Mouse (Mus musculus) right cerebral cortex, postnatal 25 days (tissue): ENCODE measurements around the gene Myo15.
"Not testable (repeated sequence)": the region's sequence is repeated elsewhere in the genome, so short reads cannot be mapped to it uniquely, and the experiment has no call there.

ENCODE experiments used
- DNase-seq: peaks from one replicate; pipeline ENCODE4 v3.0.0; 2022

Gene Myo15

DNA sequence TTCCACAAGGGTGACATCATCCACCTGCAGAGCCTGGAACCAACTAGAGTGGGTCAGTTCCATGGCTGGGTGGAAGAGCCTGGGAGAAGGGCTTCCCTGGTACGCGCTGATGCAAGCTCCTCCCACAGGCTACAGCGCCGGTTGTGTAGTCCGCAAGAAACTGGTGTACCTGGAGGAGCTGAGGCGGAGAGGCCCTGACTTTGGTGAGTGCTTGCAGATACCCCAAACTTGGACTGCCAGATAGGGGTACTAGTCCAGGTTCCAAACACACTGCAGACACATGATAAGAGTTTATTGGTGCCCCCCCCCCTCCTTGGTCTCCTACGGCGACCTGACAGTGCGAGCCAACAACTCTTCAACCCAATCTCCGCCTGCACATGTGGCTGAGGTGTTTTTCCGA, 39.8 kb downstream of the Myo15 start:
- no peak for DNase-seq

DNA sequence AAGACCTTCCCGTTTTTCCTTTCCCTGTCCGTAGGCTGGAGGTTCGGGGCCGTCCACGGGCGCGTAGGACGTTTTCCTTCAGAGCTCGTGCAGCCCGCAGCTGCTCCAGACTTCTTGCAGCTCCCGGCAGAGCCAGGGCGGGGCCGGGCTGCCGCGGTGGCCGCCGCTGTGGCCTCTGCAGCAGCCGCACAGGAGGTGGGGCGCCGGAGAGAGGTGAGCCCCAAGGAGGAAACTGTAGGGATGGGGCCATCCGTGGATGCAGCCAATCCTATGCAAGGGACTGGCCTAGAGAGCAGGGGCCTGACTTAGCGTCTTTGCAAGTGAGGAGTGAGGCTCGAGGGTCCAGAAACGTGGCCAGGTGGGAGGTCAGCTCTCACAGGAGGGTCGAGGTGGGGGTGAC, 40.4 kb downstream of the Myo15 start:
- DNase-seq = no peak

DNA sequence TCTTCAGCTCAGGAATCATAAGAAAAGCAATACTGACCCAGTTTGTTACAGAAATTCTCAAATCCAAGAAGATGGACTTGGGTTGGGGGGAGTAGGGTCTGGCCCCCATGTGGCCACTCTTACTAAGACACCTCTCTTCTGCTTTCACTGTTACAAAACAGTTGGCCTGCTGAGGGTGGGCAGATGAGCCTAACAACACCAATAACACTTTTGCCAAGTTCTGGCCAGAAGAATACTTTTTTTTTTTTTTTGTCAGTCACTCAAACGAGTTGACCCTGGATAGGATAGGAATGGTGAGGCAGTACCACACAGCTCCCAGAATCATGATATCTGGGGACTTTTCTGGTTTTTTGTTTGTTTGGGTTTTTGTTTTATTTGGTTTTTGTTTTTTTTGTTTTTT, 42.8 kb downstream of the Myo15 start:
- DNase-seq = no peak

DNA sequence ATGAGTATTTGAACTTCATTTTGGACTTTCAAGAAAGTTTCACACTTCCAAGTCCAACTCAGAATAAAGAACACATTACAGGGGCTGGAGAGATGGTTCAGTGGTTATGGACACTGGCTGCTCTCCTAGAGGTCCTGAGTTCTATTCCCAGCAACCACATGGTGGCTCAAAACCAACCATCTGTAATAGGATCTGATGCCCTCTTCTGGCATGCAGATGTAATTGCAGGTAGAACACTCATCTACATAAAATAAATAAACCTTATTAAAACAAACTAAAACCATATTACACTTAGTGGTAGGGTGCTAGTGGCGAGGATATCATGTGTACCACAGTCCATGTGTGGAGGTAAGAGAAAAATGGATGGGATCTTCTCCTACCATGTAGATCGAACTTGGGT, 43.4 kb downstream of the Myo15 start:
- no peak for DNase-seq

GRCm38 (mm10) chr11:60514941-60515340, 45.8 kb downstream of the Myo15 start:
- DNase-seq = no peak

GRCm38 (mm10) chr11:60518305-60518704, 49.2 kb downstream of the Myo15 start:
- DNase-seq = no peak

- no peak for DNase-seq
Measured at GRCm38 (mm10) chr11:60522027-60522426, 52.9 kb downstream of the Myo15 start.

DNA sequence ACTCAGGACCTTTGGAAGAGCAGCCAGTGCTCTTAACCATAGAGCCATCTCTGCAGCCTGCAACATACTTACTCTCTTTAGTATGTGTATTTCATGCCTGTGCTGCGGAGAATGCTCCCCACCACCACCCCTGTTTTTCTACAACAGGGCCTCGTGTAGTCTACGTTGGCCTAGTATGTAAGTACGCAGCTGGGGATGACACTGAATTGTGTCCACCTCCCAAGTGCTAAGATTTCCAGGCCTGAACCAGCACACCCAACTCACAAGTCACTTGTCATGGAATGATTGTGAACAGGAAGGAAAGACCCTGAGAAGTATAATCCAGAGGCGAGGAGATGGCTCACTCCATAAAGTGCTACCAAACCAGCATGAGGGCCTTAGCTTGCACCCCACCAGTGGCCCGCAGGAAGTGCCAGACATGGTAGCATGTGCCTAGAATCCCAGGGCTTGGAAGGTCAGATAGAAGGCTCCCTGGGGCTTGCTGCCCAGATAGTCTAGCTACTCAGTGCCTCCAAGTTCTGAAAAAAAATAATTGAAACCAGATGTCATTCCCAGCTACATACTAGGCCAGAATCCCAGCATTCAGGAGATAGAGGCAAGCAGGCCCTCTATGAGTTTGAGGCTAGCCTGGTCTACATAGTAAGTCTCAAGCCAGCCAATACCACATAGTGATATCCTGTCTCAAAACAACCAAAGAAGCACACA, 53.7 kb downstream of the Myo15 start:
- no peak for DNase-seq

- no peak for DNase-seq
Measured at GRCm38 (mm10) chr11:60526461-60526860, 57.3 kb downstream of the Myo15 start.

DNA sequence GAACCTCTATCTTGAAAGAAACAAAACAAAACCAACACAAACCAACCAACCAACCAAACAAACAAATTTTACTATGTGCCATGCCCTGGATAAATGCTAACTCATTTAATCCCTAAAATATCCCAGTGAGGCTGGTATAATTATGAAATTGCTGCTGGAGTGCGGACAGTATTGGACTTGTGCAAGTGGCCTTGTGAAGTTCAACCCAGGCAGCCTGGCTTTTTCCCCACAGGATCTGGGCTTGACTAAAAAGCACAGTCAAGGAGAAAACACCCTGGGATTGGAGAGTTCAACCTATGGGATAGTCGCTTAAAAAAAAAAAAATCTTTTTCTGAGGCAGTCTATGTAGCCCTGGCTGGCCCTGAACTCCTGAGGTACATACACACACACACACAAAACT, 66.5 kb downstream of the Myo15 start:
- no peak for DNase-seq

GRCm38 (mm10) chr11:60536180-60536858, 67.2 kb downstream of the Myo15 start, which contains the start of gene Alkbh5:
TSS of gene Alkbh5 (plus strand) at chr11:60536381.
- peak; percentile 43 for DNase-seq

- peak; percentile 91 for DNase-seq
Measured at GRCm38 (mm10) chr11:60536859-60537467, 67.8 kb downstream of the Myo15 start.

DNA sequence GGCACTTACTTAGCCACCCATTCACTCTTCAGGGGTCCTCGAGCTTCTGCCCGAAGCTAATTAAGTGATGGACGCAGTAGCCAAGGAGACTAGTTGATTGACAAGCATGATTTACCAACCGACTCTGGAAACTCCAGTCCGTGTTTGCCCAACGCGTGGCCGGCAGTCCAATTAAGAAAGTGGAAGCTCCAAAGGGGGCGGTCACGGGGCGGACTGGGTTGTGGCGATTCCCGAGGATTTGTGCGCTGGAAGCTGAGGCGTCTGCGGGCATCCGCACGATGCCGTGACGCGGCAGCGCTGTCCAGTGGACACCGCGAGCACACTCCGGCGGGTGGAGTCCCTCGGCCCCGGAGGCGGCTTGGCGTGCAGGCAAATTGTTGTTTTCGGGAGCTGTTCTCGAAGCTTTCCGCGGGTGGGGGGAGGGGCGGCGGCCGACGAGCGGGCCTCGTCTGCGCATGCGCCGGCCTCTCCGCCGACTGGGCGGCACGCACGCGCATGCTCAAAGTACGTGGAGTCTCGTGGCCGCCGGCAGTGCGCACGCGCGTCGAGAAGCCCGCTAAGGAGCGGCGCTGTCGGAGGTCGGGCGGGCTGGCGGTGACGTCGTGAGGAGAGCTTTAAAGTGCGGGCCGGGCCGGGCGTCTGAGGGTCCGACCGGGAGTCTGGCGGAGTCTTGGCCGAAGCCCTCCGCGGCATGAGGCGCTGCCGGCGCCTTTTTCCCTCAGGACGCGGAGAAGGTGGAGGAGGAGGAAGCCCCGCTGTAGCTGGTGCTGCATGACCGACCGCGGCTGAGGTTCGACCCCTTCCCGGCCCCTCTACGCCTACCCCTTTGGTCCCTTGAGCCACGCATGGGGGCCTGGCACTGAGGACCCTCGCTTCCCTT, 68.6 kb downstream of the Myo15 start:
- peak; percentile 96 for DNase-seq

GRCm38 (mm10) chr11:60538371-60539281, 69.5 kb downstream of the Myo15 start:
- peak; percentile 36 for DNase-seq

DNA sequence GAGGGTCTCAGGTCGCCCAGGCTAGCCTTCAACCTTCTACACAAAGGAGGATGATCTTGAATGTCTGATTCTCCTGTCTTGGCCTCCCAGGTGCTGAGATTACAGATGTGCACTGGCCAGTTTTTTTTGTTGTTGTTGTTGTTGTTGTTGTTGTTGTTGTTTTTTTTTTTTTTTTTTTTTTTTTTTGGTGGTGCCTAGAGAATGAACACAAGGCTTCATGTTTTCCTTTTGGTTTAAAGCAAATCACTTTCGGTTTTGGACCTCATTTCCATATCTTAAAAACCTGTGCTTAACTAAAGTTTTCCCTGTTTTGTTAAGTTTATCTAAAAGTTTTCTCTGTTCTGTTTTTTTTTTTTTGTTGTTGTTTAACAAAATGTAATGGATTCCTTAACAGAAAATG, 70.4 kb downstream of the Myo15 start:
- no peak for DNase-seq

- DNase-seq = no peak
Measured at GRCm38 (mm10) chr11:60540002-60540610, 71.0 kb downstream of the Myo15 start.

GRCm38 (mm10) chr11:60540761-60541160, 71.6 kb downstream of the Myo15 start:
- no peak for DNase-seq

- no peak for DNase-seq
Measured at GRCm38 (mm10) chr11:60541831-60542230, 72.7 kb downstream of the Myo15 start.

GRCm38 (mm10) chr11:60543211-60543610, 74.1 kb downstream of the Myo15 start:
- DNase-seq = not testable (repeated sequence)

GRCm38 (mm10) chr11:60545433-60545832, 76.3 kb downstream of the Myo15 start:
- DNase-seq = no peak

DNA sequence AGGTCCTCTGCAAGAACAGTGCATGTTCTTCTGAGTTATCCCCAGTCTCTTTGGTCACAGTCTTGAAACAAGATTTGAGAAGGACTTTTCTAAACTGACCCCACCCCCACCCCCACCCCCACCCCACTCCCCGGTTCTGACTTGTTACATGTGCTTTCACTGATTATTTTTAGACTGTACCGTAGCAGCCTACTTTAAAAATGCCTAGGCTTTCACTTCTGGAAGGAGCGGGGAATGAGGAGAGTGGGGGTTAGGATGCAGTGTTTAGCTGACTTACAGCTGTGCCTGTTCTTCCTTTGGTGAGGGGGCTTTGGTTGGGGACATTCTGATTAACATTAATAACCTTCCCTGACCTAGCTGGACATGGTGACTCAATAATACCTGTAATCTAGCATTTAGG, 79.0 kb downstream of the Myo15 start:
- DNase-seq = no peak

- DNase-seq = no peak
Measured at GRCm38 (mm10) chr11:60553091-60553490, 84.0 kb downstream of the Myo15 start.
